Mouse (Mus musculus) heart, adult 18-20 months (tissue): ENCODE results near the gene Alk. TPM values are rescaled to one million over a fixed set of nuclear protein-coding genes. Genes with fewer than 3 reads are reported as not detected.

Experiments used
- DNase-seq, 2 experiments: peaks; one replicate each; pipeline ENCODE4 v3.0.0; 2021 to 2022; ENCODE audit warnings: mixed read lengths in 1 of 2
- total RNA-seq, 2 experiments: library from RNA; stranded (reverse); gene quantifications; 2 replicates each; pipeline ENCODE4 v1.2.3; 2021

Alk gene
- total RNA-seq, 2 experiments from 2014 or later, result not detected

- peak in 1 of 2 experiments; percentile 33 for DNase-seq
Measured at GRCm38 (mm10) chr17:71872976-71873375, 731.5 kb downstream of the Alk start.

GRCm38 (mm10) chr17:71871981-71872380 lies 732.4 kb downstream of the Alk start:
- no peak for DNase-seq

GRCm38 (mm10) chr17:71870641-71871040 lies 733.8 kb downstream of the Alk start:
- DNase-seq, result no peak

- no peak for DNase-seq
Measured at GRCm38 (mm10) chr17:71870232-71870621, 734.2 kb downstream of the Alk start.

- peak; percentile 10 to 33 for DNase-seq
Measured at GRCm38 (mm10) chr17:71869372-71870231, 734.8 kb downstream of the Alk start.

- no peak for DNase-seq
Measured at GRCm38 (mm10) chr17:71868828-71869227, 735.6 kb downstream of the Alk start.

GRCm38 (mm10) chr17:71867892-71868291 lies 736.5 kb downstream of the Alk start:
- no peak for DNase-seq

- no peak for DNase-seq
Measured at GRCm38 (mm10) chr17:71865437-71865836, 739.0 kb downstream of the Alk start.

- no peak for DNase-seq
Measured at GRCm38 (mm10) chr17:71864039-71864438, 740.4 kb downstream of the Alk start.

- DNase-seq, result no peak
Measured at GRCm38 (mm10) chr17:71862895-71863294, 741.5 kb downstream of the Alk start.

GRCm38 (mm10) chr17:71862184-71862583 lies 742.2 kb downstream of the Alk start:
- DNase-seq, result no peak

GRCm38 (mm10) chr17:71831960-71832359 lies 772.5 kb downstream of the Alk start:
- DNase-seq, result no peak

GRCm38 (mm10) chr17:71828647-71829414 lies 775.6 kb downstream of the Alk start:
- DNase-seq, result no peak

- no peak for DNase-seq
Measured at GRCm38 (mm10) chr17:71827627-71828026, 776.8 kb downstream of the Alk start.

- no peak for DNase-seq
Measured at GRCm38 (mm10) chr17:71826603-71827002, 777.8 kb downstream of the Alk start.

- DNase-seq, result no peak
Measured at GRCm38 (mm10) chr17:71823622-71824306, 780.7 kb downstream of the Alk start.

Other genes with a start within 250 kb of the Alk start
- gene Ypel5, start 231.8 kb upstream of the Alk start, total RNA-seq, result 10 to 100 TPM; 39.3 to 42.8 TPM